In genomic region chr11:69913554-69914371, GRCm38 (mm10) we compare ENCODE assay signal across 8 mouse cellular contexts. TPM values are rescaled to one million over a fixed set of nuclear protein-coding genes. Genes with fewer than 3 reads are reported as not detected.
A peak's percentile ranks its signal among the peaks of the same experiment; 100 is the strongest.
DNase-seq lines count a peak whose midpoint lies in the region; ATAC-seq and TF ChIP-seq lines count a peak whose summit lies in the region.

Gene Gps2, plus strand, starts transcription at chr11:69913888.

- peak within 1 kb of the TSS; percentile 82 for H3K9ac ChIP-seq in ES-E14 (ENCODE audit: insufficient read depth, low read depth, low read length, poor library complexity, severe bottlenecking)
- peak within 1 kb of the TSS; percentile 82 for H3K9ac ChIP-seq in forebrain, embryonic 14.5 days (ENCODE audit: low read length)
- peak within 1 kb of the TSS; percentile 94 for H3K9ac ChIP-seq in liver, embryonic 16.5 days (ENCODE audit: low read depth, low read length)
- H3K9ac ChIP-seq in neural tube, embryonic 13.5 days, result peak within 1 kb of the TSS; percentile 89

- H3K36me3 ChIP-seq in ES-E14 (ENCODE audit: control insufficient read depth, insufficient read depth, low read length, poor library complexity, severe bottlenecking), result peaks cover 67% of the 10 kb centered on the region
- peaks cover 90% of the 10 kb centered on the region for H3K36me3 ChIP-seq in forebrain, embryonic 14.5 days (ENCODE audit: control insufficient read depth, insufficient read depth, low read length)
- peaks cover 65% of the 10 kb centered on the region for H3K36me3 ChIP-seq in liver, embryonic 16.5 days (ENCODE audit: control insufficient read depth, insufficient read depth)
- H3K36me3 ChIP-seq in neural tube, embryonic 13.5 days, result peaks cover 86% of the 10 kb centered on the region

- WGBS in forebrain, embryonic 14.5 days, result 2% methylated on average over 61 of the region's 61 CpGs
- WGBS in large intestine, adult 2 months, result under 1% methylated on average over 61 of the region's 61 CpGs
- WGBS in liver, embryonic 16.5 days (ENCODE audit: insufficient replicate concordance), result 2% methylated on average over 61 of the region's 61 CpGs
- 1% methylated on average over 61 of the region's 61 CpGs for WGBS in neural tube, embryonic 13.5 days

- peak within 1 kb of the TSS; percentile 80 to 87 for H3K4me3 ChIP-seq in ES-E14 (ENCODE audit: insufficient read depth in 1 of 2, low read depth in 1 of 2, low read length in 2 of 2, poor library complexity in 1 of 2, severe bottlenecking in 1 of 2)
- peak within 1 kb of the TSS; percentile 80 for H3K4me3 ChIP-seq in forebrain, embryonic 14.5 days (ENCODE audit: low read depth, low read length)
- H3K4me3 ChIP-seq in liver, embryonic 16.5 days (ENCODE audit: low read depth, low read length), result peak within 1 kb of the TSS; percentile 93
- peak within 1 kb of the TSS; percentile 93 for H3K4me3 ChIP-seq in neural tube, embryonic 13.5 days

- DNase-seq in ES-E14 (ENCODE audit: low read depth, low spot score), result peak; percentile 92
- DNase-seq in cerebellum, adult 11 months, result peak; percentile 88
- peak; percentile 98 for DNase-seq in forebrain, embryonic 14.5 days (ENCODE audit: low spot score)
- peak; percentile 95 to 96 for DNase-seq in heart, postnatal 10 days
- DNase-seq in large intestine, adult 2 months (ENCODE audit: low read depth, low spot score), result peak; percentile 80
- peak; percentile 96 for DNase-seq in telencephalon, adult 2 months (ENCODE audit: low read depth, low spot score)

- in situ Hi-C loops in ES-E14 (cut with MboI; ENCODE audit: low sequenced_read_pairs in 2 of 2, unreplicated experiment in 2 of 2), result no loop called here

- H3K4me1 ChIP-seq in ES-E14 (ENCODE audit: control insufficient read depth in 2 of 2, insufficient read depth in 2 of 2, low read length in 2 of 2, poor library complexity in 1 of 2), result peaks cover 0 to 11% of the 10 kb centered on the region in 2 experiments; a peak in 1 of 4 replicates
- H3K4me1 ChIP-seq in forebrain, embryonic 14.5 days (ENCODE audit: control insufficient read depth, insufficient read depth, low read length), result peaks cover 18% of the 10 kb centered on the region
- H3K4me1 ChIP-seq in liver, embryonic 16.5 days (ENCODE audit: control insufficient read depth, low read depth, low read length), result peaks cover 44% of the 10 kb centered on the region
- peaks cover 40% of the 10 kb centered on the region for H3K4me1 ChIP-seq in neural tube, embryonic 13.5 days (replicated peaks)

- no peaks in the 10 kb centered on the region for H3K27me3 ChIP-seq in forebrain, embryonic 14.5 days (replicated peaks; ENCODE audit: control insufficient read depth, insufficient read depth, low read length)
- no peaks in the 10 kb centered on the region for H3K27me3 ChIP-seq in liver, embryonic 16.5 days (ENCODE audit: control insufficient read depth, insufficient read depth, low read depth, low read length)
- no peaks in the 10 kb centered on the region for H3K27me3 ChIP-seq in neural tube, embryonic 13.5 days

- intact Hi-C loops in heart, postnatal 10 days (cut with DNase I), result no loop called here

- H3K27ac ChIP-seq in ES-E14 (ENCODE audit: insufficient read depth, low read depth, low read length, poor library complexity, severe bottlenecking), result peak within 1 kb of the TSS; percentile 81
- H3K27ac ChIP-seq in forebrain, embryonic 14.5 days (ENCODE audit: low read depth, low read length), result peak within 1 kb of the TSS; percentile 80
- H3K27ac ChIP-seq in liver, embryonic 16.5 days (ENCODE audit: low read length), result peak within 1 kb of the TSS; percentile 99
- H3K27ac ChIP-seq in neural tube, embryonic 13.5 days (replicated peaks), result peak within 1 kb of the TSS; percentile 90

- peak; percentile 95 for ATAC-seq in forebrain, embryonic 14.5 days
- peak; percentile 75 for ATAC-seq in liver, embryonic 16.5 days (ENCODE audit: low read depth)
- ATAC-seq in neural tube, embryonic 13.5 days (ENCODE audit: low read depth), result peak; percentile 88

- H3K4me2 ChIP-seq in forebrain, embryonic 14.5 days (ENCODE audit: low read length), result peak within 1 kb of the TSS; percentile 100
- H3K4me2 ChIP-seq in liver, embryonic 16.5 days (ENCODE audit: low read depth, low read length), result peak within 1 kb of the TSS; percentile 96
- peak within 1 kb of the TSS; percentile 100 for H3K4me2 ChIP-seq in neural tube, embryonic 13.5 days

- H3K9me3 ChIP-seq in ES-E14 (ENCODE audit: control insufficient read depth, insufficient read depth, low read depth, low read length), result no peaks in the 10 kb centered on the region
- no peaks in the 10 kb centered on the region for H3K9me3 ChIP-seq in forebrain, embryonic 14.5 days (replicated peaks; ENCODE audit: control insufficient read depth, low read length)
- no peaks in the 10 kb centered on the region for H3K9me3 ChIP-seq in liver, embryonic 16.5 days (replicated peaks; ENCODE audit: control insufficient read depth, low read length)
- no peaks in the 10 kb centered on the region for H3K9me3 ChIP-seq in neural tube, embryonic 13.5 days

TF ChIP-seq in ES-E14, 5 proteins besides CTCF, POLR2A, EP300 and RAD21:
- TF ChIP-seq ZC3H11A (IDR thresholded peaks at IDR 0.05; ENCODE audit: borderline replicate concordance, low read depth, low read length) (no peak), CHD2 (IDR thresholded peaks at IDR 0.05; ENCODE audit: low read depth, low read length) (peak; percentile 93), ZNF384 (IDR thresholded peaks at IDR 0.05; ENCODE audit: low read depth, low read length) (no peak), MAFK (IDR thresholded peaks at IDR 0.05; ENCODE audit: insufficient read depth, low read depth, low read length) (no peak), HCFC1 (IDR thresholded peaks at IDR 0.05; ENCODE audit: borderline replicate concordance, insufficient read depth, low read length) (peak; percentile 81)
TF ChIP-seq in ES-E14: peak in this region for 2.

RNA-seq across cellular contexts. Expression of gene Gps2, which starts in this region (rescaled TPM):
- 14.3 and 15.5 TPM in 2 replicates for total RNA-seq in ES-E14 (2012; rRNA removed)
- polyA plus RNA-seq in forebrain, embryonic 14.5 days (2014; fragmentation: Nextera tagmentation; extraction: Ambion mirVana), result 62.9 and 67.8 TPM in 2 replicates
- 10 to 100 TPM; 29.4 to 30.5 TPM for total RNA-seq in heart, postnatal 10 days (2021)
- polyA plus RNA-seq in large intestine, adult 2 months (2012; rRNA removed), result 69.2 and 79.9 TPM in 2 replicates
- polyA plus RNA-seq in liver, embryonic 16.5 days (2015; fragmentation: Nextera tagmentation; extraction: Ambion mirVana), result 81.1 and 83.1 TPM in 2 replicates
- polyA plus RNA-seq in neural tube, embryonic 13.5 days (2015; fragmentation: Nextera tagmentation; extraction: Ambion mirVana), result 60.4 and 76.5 TPM in 2 replicates

Comparison
In these comparisons a context has a peak if more than half of its experiments do, and no peak if none do; other contexts are left out.
1. Peak in every context shown above with its lines: DNase-seq, ATAC-seq, H3K4me3 ChIP-seq and H3K27ac ChIP-seq.